Mouse (Mus musculus) midbrain, embryonic 14.5 days (tissue): ENCODE data around the gene Cd3d. TPM values are rescaled to one million over a fixed set of nuclear protein-coding genes. Genes with fewer than 3 reads are reported as not detected.

Experiments used
- ATAC-seq: fragments of 200-750 bp; cut with Nextera tagmentation; 2 replicates; pipeline ENCODE4 v1.8.0; 2017; ENCODE audit warnings: moderate number of reproducible peaks, moderate library complexity; ENCODE audit not compliant: low FRiP score, low TSS enrichment
- DNase-seq: peaks from one replicate; pipeline ENCODE4 v3.0.0-alpha.2; 2015
- H3K27ac ChIP-seq: fragments of 300-500 bp; sonication (generic); replicated peaks from 2 replicates; pipeline ENCODE4 v1.5.1; 2014; ENCODE audit warnings: mild to moderate bottlenecking, low read depth, low read length, moderate library complexity
- H3K27me3 ChIP-seq: fragments of 300-500 bp; sonication (generic); 2 replicates; pipeline ENCODE4 v1.6.1; 2014; ENCODE audit warnings: low read length, control low read depth, mixed read lengths; ENCODE audit not compliant: control insufficient read depth, insufficient read depth
- H3K36me3 ChIP-seq: fragments of 300-500 bp; sonication (generic); 2 replicates; pipeline ENCODE4 v1.6.1; 2014; ENCODE audit warnings: low read length, control low read depth; ENCODE audit not compliant: control insufficient read depth, insufficient read depth
- H3K4me1 ChIP-seq: fragments of 300-500 bp; sonication (generic); 2 replicates; pipeline ENCODE4 v1.6.1; 2014; ENCODE audit warnings: mild to moderate bottlenecking, antibody characterized with exemption, low read length, control low read depth; ENCODE audit not compliant: control insufficient read depth, insufficient read depth
- H3K4me2 ChIP-seq: fragments of 300-500 bp; sonication (generic); 2 replicates; pipeline ENCODE4 v1.6.1; 2014; ENCODE audit warnings: mild to moderate bottlenecking, low read length, moderate library complexity
- H3K4me3 ChIP-seq: fragments of 300-500 bp; sonication (generic); replicated peaks from 2 replicates; pipeline ENCODE4 v1.5.1; 2014; ENCODE audit warnings: low read depth, low read length
- H3K9ac ChIP-seq: fragments of 300-500 bp; sonication (generic); replicated peaks from 2 replicates; pipeline ENCODE4 v1.6.1; 2014; ENCODE audit warnings: mild to moderate bottlenecking, low read length, moderate library complexity
- H3K9me3 ChIP-seq: fragments of 300-500 bp; sonication (generic); 2 replicates; pipeline ENCODE4 v1.6.1; 2016; ENCODE audit warnings: low read length, control low read depth, mixed read lengths; ENCODE audit not compliant: control insufficient read depth
- WGBS: fragments of 180-500 bp; shearing (Covaris S2); extraction: QIAGEN DNeasy Blood & Tissue Kit; methylation state at CpG from one replicate; pipeline ENCODE4 v1.1.7; 2014; 5-methylcytosine and 5-hydroxymethylcytosine counted together
- polyA plus RNA-seq: library from polyadenylated mRNA; unstranded; fragments of >200 nt; fragmentation: Nextera tagmentation; extraction: Ambion mirVana; gene quantifications from 2 replicates; pipeline ENCODE4 v1.2.1, GENCODE M21; 2014

Cd3d gene
- polyA plus RNA-seq, 1 experiment from 2014 or later = not detected

GRCm38 (mm10) chr9:45034526-45034925 is 52.9 kb downstream of the Cd3d start:
- H3K27me3 ChIP-seq = no peaks in the 10 kb centered on the region
- no peak overlapping the region for H3K4me2 ChIP-seq
- no peaks in the 10 kb centered on the region for H3K36me3 ChIP-seq
- H3K9me3 ChIP-seq = no peaks in the 10 kb centered on the region
- DNase-seq = no peak
- H3K9ac ChIP-seq = no peak overlapping the region
- H3K27ac ChIP-seq = no peak overlapping the region
- no peaks in the 10 kb centered on the region for H3K4me1 ChIP-seq
- no peak for ATAC-seq
- WGBS = 71% methylated on average over 3 of the region's 3 CpGs
- H3K4me3 ChIP-seq = no peak overlapping the region

Other genes starting within 250 kb of the Cd3d start
- 46.7 and 51.1 TPM in 2 replicates for gene Phldb1, start 246.6 kb upstream of the Cd3d start, polyA plus RNA-seq
- 99.8 and 160 TPM in 2 replicates for gene Arcn1, start 213.9 kb upstream of the Cd3d start, polyA plus RNA-seq
- 187 and 211 TPM in 2 replicates for gene Ift46, start 213.9 kb upstream of the Cd3d start, polyA plus RNA-seq
- 10.0 and 15.6 TPM in 2 replicates for gene Tmem25, start 182.5 kb upstream of the Cd3d start, polyA plus RNA-seq
- 0.41 and 0.72 TPM in 2 replicates for gene Ttc36, start 178.7 kb upstream of the Cd3d start, polyA plus RNA-seq
- 21.0 and 22.2 TPM in 2 replicates for gene Kmt2a, start 100.5 kb upstream of the Cd3d start, polyA plus RNA-seq
- gene Atp5l, start 61.0 kb upstream of the Cd3d start, polyA plus RNA-seq = 698 and 917 TPM in 2 replicates
- 53.0 and 59.0 TPM in 2 replicates for gene Ube4a, start 16.2 kb upstream of the Cd3d start, polyA plus RNA-seq
- not detected in 2 replicates for gene Cd3g, start 1.4 kb upstream of the Cd3d start, polyA plus RNA-seq
- gene Cd3e, start 27.8 kb downstream of the Cd3d start, polyA plus RNA-seq = not detected in 2 replicates
- gene Mpzl2, start 58.0 kb downstream of the Cd3d start, polyA plus RNA-seq = 0.20 TPM in 1 of 2 replicates, not detected in the other
- gene Mpzl3, start 73.4 kb downstream of the Cd3d start, polyA plus RNA-seq = 0.80 and 1.0 TPM in 2 replicates
- 0.12 and 0.24 TPM in 2 replicates for gene Jaml, start 97.4 kb downstream of the Cd3d start, polyA plus RNA-seq
- 6.6 and 8.1 TPM in 2 replicates for gene Scn2b, start 136.0 kb downstream of the Cd3d start, polyA plus RNA-seq
- gene Scn4b, start 156.6 kb downstream of the Cd3d start, polyA plus RNA-seq = 0.05 TPM in 1 of 2 replicates, not detected in the other
- gene BC049352, start 200.2 kb downstream of the Cd3d start, polyA plus RNA-seq = not detected in 2 replicates
- gene Tmprss4, start 222.3 kb downstream of the Cd3d start, polyA plus RNA-seq = not detected in 2 replicates